Mouse (Mus musculus) 3134 (cell line): ENCODE measurements around the gene Ttc9b.
A peak's percentile ranks its signal among the peaks of the same experiment; 100 is the strongest.
"Not testable (repeated sequence)": the region's sequence is repeated elsewhere in the genome, so short reads cannot be mapped to it uniquely, and the experiment has no call there.

Experiments used
- DNase-seq: peaks from one replicate; pipeline ENCODE4 v3.0.0-alpha.2; 2011; ENCODE audit warnings: low spot score; ENCODE audit not compliant: insufficient read length; ENCODE audit errors: extremely low read depth

Gene Ttc9b

GRCm38 (mm10) chr7:27653681-27654437, at the start of gene Ttc9b:
Ttc9b (plus strand) TSS chr7:27653915.
- DNase-seq = no peak

- no peak for DNase-seq
Measured at GRCm38 (mm10) chr7:27604661-27605348, 48.9 kb upstream of the Ttc9b start.

GRCm38 (mm10) chr7:27605499-27606285, 48.0 kb upstream of the Ttc9b start:
- peak; percentile 67 for DNase-seq

- DNase-seq = peak; percentile 35
Measured at GRCm38 (mm10) chr7:27606481-27607254, 47.0 kb upstream of the Ttc9b start.

GRCm38 (mm10) chr7:27607580-27607979, 46.1 kb upstream of the Ttc9b start:
- peak; percentile 92 for DNase-seq

- DNase-seq = no peak
Measured at GRCm38 (mm10) chr7:27608130-27608529, 45.6 kb upstream of the Ttc9b start.

- no peak for DNase-seq
Measured at GRCm38 (mm10) chr7:27609285-27609684, 44.4 kb upstream of the Ttc9b start.

- DNase-seq = no peak
Measured at GRCm38 (mm10) chr7:27609688-27610087, 44.0 kb upstream of the Ttc9b start.

GRCm38 (mm10) chr7:27610370-27610769, 43.3 kb upstream of the Ttc9b start:
- DNase-seq = no peak

GRCm38 (mm10) chr7:27610871-27611270, 42.8 kb upstream of the Ttc9b start:
- DNase-seq = no peak

- DNase-seq = no peak
Measured at GRCm38 (mm10) chr7:27612940-27613339, 40.8 kb upstream of the Ttc9b start.

GRCm38 (mm10) chr7:27613751-27614499, 39.8 kb upstream of the Ttc9b start:
- no peak for DNase-seq

GRCm38 (mm10) chr7:27621028-27621427, 32.7 kb upstream of the Ttc9b start:
- no peak for DNase-seq

GRCm38 (mm10) chr7:27622234-27622633, 31.5 kb upstream of the Ttc9b start:
- DNase-seq = no peak

- DNase-seq = no peak
Measured at GRCm38 (mm10) chr7:27624967-27625366, 28.7 kb upstream of the Ttc9b start.

- DNase-seq = no peak
Measured at GRCm38 (mm10) chr7:27627707-27628106, 26.0 kb upstream of the Ttc9b start.

- no peak for DNase-seq
Measured at GRCm38 (mm10) chr7:27628190-27628589, 25.5 kb upstream of the Ttc9b start.

- DNase-seq = not testable (repeated sequence)
Measured at GRCm38 (mm10) chr7:27628816-27629215, 24.9 kb upstream of the Ttc9b start.

GRCm38 (mm10) chr7:27631439-27631838, 22.3 kb upstream of the Ttc9b start:
- DNase-seq = no peak

- DNase-seq = no peak
Measured at GRCm38 (mm10) chr7:27633166-27633565, 20.5 kb upstream of the Ttc9b start.
